8 mouse cellular contexts compared by ENCODE assay signal in genomic region chr17:46650232-46651031, GRCm38 (mm10). TPM values are rescaled to one million over a fixed set of nuclear protein-coding genes. Genes with fewer than 3 reads are reported as not detected.
A peak's percentile ranks its signal among the peaks of the same experiment; 100 is the strongest.
DNase-seq lines count a peak whose midpoint lies in the region; ATAC-seq and TF ChIP-seq lines count a peak whose summit lies in the region.

Gene Cul7 (plus strand): TSS chr17:46650337.

- DNase-seq in brain, adult 2 months (ENCODE audit: low read depth, low spot score) = peak; percentile 96
- DNase-seq in heart, embryonic 10.5 days (ENCODE audit: low spot score) = peak; percentile 98
- peak; percentile 94 for DNase-seq in liver
- peak; percentile 50 to 63 for DNase-seq in monocyte, adult 2 months (ENCODE audit: low read depth in 1 of 2, low spot score in 2 of 2)
- DNase-seq in spleen, postnatal 14 days (ENCODE audit: low spot score in 2 of 2) = peak; percentile 58 to 65

- H3K4me1 ChIP-seq in embryonic fibroblast, embryonic 13.5 days (ENCODE audit: control insufficient read depth, insufficient read depth, low read length) = peaks cover 4% of the 10 kb centered on the region
- peaks cover 55% of the 10 kb centered on the region for H3K4me1 ChIP-seq in heart, embryonic 10.5 days
- peaks cover 48% of the 10 kb centered on the region for H3K4me1 ChIP-seq in kidney, embryonic 15.5 days

- ATAC-seq in kidney, embryonic 15.5 days (replicated peaks; ENCODE audit: low FRiP score) = peak; percentile 94

- TF ChIP-seq POLR2A in embryonic fibroblast, embryonic 13.5 days (IDR thresholded peaks at IDR 0.05; ENCODE audit: low read depth, low read length) = peak; percentile 89

- no peak for TF ChIP-seq CTCF in C2C12 (IDR thresholded peaks at IDR 0.05; ENCODE audit: control insufficient read depth, insufficient read depth, insufficient read length)
- TF ChIP-seq CTCF in embryonic fibroblast, embryonic 13.5 days (IDR thresholded peaks at IDR 0.05; ENCODE audit: borderline replicate concordance, insufficient read depth, low read length) = no peak

- under 1% methylated on average over 57 of the region's 58 CpGs for WGBS in heart, embryonic 10.5 days
- 1% methylated on average over 55 of the region's 58 CpGs for WGBS in kidney, embryonic 15.5 days

- H3K36me3 ChIP-seq in C2C12 (ENCODE audit: control insufficient read depth, insufficient read depth) = peaks cover 22% of the 10 kb centered on the region
- peaks cover 53% of the 10 kb centered on the region for H3K36me3 ChIP-seq in heart, embryonic 10.5 days
- H3K36me3 ChIP-seq in kidney, embryonic 15.5 days = peaks cover 40% of the 10 kb centered on the region

- H3K27ac ChIP-seq in embryonic fibroblast, embryonic 13.5 days (ENCODE audit: insufficient read depth, low read length) = peak within 1 kb of the TSS; percentile 90
- peak within 1 kb of the TSS; percentile 98 for H3K27ac ChIP-seq in heart, embryonic 10.5 days
- peak within 1 kb of the TSS; percentile 98 for H3K27ac ChIP-seq in kidney, embryonic 15.5 days

- peak within 1 kb of the TSS; percentile 80 for H3K9ac ChIP-seq in kidney, embryonic 15.5 days

- peaks cover 9% of the 10 kb centered on the region for H3K79me3 ChIP-seq in C2C12 (ENCODE audit: low read depth)

- peaks cover 35% of the 10 kb centered on the region for H3K79me2 ChIP-seq in C2C12 (ENCODE audit: control insufficient read depth, insufficient read depth)

- H3K4me2 ChIP-seq in kidney, embryonic 15.5 days = peak within 1 kb of the TSS; percentile 80

- H3K4me3 ChIP-seq in C2C12 (ENCODE audit: insufficient read depth, poor library complexity, severe bottlenecking) = peak within 1 kb of the TSS; percentile 40
- H3K4me3 ChIP-seq in embryonic fibroblast, embryonic 13.5 days (ENCODE audit: insufficient read depth, low read length) = peak within 1 kb of the TSS; percentile 44
- peak within 1 kb of the TSS; percentile 77 for H3K4me3 ChIP-seq in heart, embryonic 10.5 days
- H3K4me3 ChIP-seq in kidney, embryonic 15.5 days (replicated peaks) = peak within 1 kb of the TSS; percentile 74

- H3ac ChIP-seq in C2C12 (ENCODE audit: control insufficient read depth, insufficient read length, low read depth) = peak within 1 kb of the TSS; percentile 77

- no peaks in the 10 kb centered on the region for H3K27me3 ChIP-seq in C2C12 (ENCODE audit: control insufficient read depth, insufficient read depth, insufficient read length)
- H3K27me3 ChIP-seq in heart, embryonic 10.5 days (ENCODE audit: insufficient read depth, poor library complexity, severe bottlenecking) = no peaks in the 10 kb centered on the region
- no peaks in the 10 kb centered on the region for H3K27me3 ChIP-seq in kidney, embryonic 15.5 days

- no peaks in the 10 kb centered on the region for H3K9me3 ChIP-seq in heart, embryonic 10.5 days
- no peaks in the 10 kb centered on the region for H3K9me3 ChIP-seq in kidney, embryonic 15.5 days (replicated peaks)

TF ChIP-seq in C2C12, 6 proteins besides CTCF, POLR2A, EP300 and RAD21:
- no peak for TF ChIP-seq CEBPB (IDR thresholded peaks at IDR 0.05; ENCODE audit: low read depth)
- TF ChIP-seq USF1 (IDR thresholded peaks at IDR 0.05; ENCODE audit: low read depth) = no peak
- no peak for TF ChIP-seq MAX (IDR thresholded peaks at IDR 0.05)
- TF ChIP-seq MYOD1 (IDR thresholded peaks at IDR 0.05; ENCODE audit: control insufficient read depth, insufficient read length, low read depth) = no peak
- no peak for TF ChIP-seq FOSL1 (IDR thresholded peaks at IDR 0.05; ENCODE audit: insufficient read depth, low read length, poor library complexity, severe bottlenecking)
- TF ChIP-seq MYOG (IDR thresholded peaks at IDR 0.05; ENCODE audit: control insufficient read depth, extremely low read depth, insufficient read length) = no peak
TF ChIP-seq in C2C12: peak in this region for 0.

RNA-seq across cellular contexts. Expression of gene Cul7, which starts in this region (rescaled TPM):
- 49.4 TPM for polyA plus RNA-seq in C2C12 (2012; fragmentation: generic; extraction: Trizol)
- 63.6 and 64.4 TPM in 2 replicates for polyA plus RNA-seq in embryonic fibroblast, embryonic 13.5 days (2011; ENCODE audit: insufficient read length, low read depth, missing spikeins)
- polyA plus RNA-seq in heart, embryonic 10.5 days (2016; fragmentation: Nextera tagmentation; extraction: Ambion mirVana) = 44.8 and 51.3 TPM in 2 replicates
- polyA plus RNA-seq in kidney, embryonic 15.5 days (2015; fragmentation: Nextera tagmentation; extraction: Ambion mirVana) = 55.5 and 59.2 TPM in 2 replicates

Comparison
In these comparisons a context has a peak if more than half of its experiments do, and no peak if none do; other contexts are left out.
1. Peak in every context shown above with its lines: DNase-seq, ATAC-seq, H3K4me3 ChIP-seq and H3K27ac ChIP-seq.